Mouse (Mus musculus) ovary, postnatal 36 days (tissue): ENCODE measurements around the gene Gm10188.
A peak's percentile ranks its signal among the peaks of the same experiment; 100 is the strongest.

Experiments
- DNase-seq: peaks from one replicate; pipeline ENCODE4 v3.0.0; 2022; ENCODE audit warnings: low spot score, mixed read lengths

Gm10188 gene

GRCm38 (mm10) chr1:132229667-132230066 is at the start of gene Gm10188:
Gm10188 (minus strand) TSS chr1:132229767.
- no peak for DNase-seq

- DNase-seq = no peak
These were observed 47.6 kb upstream of the Gm10188 start for GRCm38 (mm10) chr1:132277124-132277523.

DNA sequence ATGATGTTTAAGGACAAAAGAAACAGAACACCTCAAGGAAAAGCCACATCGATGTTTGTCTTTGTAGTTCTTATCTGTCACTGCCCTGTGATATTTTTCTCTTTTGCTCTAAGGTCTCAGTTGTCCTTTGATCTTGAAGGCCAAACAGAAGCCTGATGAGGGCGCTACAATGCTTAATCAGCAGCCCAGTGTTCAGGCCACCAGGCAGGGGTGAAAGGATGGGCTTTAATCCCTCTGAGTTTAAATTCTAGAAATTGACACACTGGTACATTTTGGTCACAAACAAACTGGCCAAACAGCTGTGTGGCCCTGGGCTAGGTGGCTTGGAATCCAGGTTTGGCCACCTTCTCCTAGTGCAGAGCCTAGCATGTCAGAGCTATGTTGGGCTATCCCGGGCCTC is 47.1 kb upstream of the Gm10188 start:
- DNase-seq = no peak

DNA sequence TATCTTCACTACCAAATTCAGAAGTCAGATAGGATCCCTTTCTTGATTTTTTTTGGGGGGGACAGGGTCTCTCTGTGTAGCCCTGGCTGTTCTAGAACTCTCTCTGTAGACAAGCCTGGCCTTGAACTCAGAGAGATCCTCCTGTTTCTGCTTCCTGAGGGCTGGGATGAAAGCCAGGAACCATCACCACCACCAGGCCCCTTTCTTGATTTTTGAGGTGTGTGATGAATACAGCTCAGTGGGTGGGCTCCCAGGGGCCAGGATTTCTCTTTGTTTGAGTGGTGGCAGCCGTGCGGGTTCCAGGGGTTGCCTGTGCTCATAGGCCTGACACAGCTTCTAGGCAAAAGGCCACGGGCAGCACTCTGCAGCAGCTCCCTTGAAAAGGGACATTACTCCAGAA is 41.7 kb upstream of the Gm10188 start:
- DNase-seq = no peak

DNA sequence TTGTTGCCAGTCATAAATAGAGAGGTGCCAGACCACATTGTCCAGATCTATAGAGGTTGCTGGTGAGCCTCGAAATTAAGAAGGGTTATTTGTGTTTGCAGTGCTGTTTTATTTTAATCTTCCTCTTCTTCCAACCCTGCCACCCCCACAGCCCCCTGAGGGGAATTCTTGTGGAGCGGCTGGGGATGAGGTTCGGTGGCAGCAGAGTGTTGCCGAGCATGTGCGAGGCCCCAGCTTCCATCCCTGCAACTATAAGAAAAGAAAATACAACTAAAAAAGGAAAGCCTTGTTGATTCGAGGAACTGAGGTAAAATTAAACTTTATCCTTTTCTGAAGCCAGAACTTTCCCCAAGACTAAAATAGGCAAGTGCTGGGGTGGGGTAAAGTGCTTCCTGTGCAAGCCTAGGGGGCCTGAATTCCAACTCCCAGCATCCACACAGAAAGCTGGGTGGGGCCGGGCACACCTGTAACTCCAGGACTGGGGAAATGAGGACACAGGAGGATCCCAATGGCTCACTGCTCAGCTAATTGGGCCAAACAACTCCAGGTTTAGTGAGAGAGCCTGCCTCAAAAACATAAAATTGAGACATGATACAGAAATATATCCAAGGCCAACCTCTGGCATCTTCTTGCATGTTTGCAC is 39.0 kb upstream of the Gm10188 start:
- DNase-seq = no peak

DNA sequence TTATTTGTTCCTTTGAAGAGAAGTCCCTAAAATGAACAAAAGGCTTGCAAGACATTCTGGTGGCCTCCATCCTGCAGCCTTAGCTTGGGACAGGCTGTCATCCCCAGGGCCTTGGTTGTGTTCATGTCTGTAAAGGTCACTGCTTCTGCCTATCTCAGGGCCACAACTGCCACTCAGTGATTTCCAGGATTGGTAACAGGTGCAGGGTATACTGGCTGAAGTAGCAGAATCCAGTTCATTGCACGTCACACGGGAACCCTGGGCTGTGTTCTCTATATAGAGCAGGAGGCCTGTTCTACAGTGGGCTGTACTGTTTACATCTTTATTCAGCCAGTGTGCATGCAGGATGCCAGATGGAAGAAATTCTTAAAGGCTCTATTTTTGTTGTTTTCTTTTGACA is 38.4 kb upstream of the Gm10188 start:
- no peak for DNase-seq

GRCm38 (mm10) chr1:132266791-132267557 is 37.4 kb upstream of the Gm10188 start:
- no peak for DNase-seq

GRCm38 (mm10) chr1:132265936-132266335 is 36.4 kb upstream of the Gm10188 start:
- DNase-seq = no peak

- no peak for DNase-seq
These were observed 35.8 kb upstream of the Gm10188 start for GRCm38 (mm10) chr1:132265211-132265859.

GRCm38 (mm10) chr1:132264577-132264976 is 35.0 kb upstream of the Gm10188 start:
- no peak for DNase-seq

- no peak for DNase-seq
These were observed 34.1 kb upstream of the Gm10188 start for GRCm38 (mm10) chr1:132263618-132264017.

GRCm38 (mm10) chr1:132261058-132261457 is 31.5 kb upstream of the Gm10188 start:
- DNase-seq = no peak

GRCm38 (mm10) chr1:132260331-132260730 is 30.8 kb upstream of the Gm10188 start:
- DNase-seq = no peak

DNA sequence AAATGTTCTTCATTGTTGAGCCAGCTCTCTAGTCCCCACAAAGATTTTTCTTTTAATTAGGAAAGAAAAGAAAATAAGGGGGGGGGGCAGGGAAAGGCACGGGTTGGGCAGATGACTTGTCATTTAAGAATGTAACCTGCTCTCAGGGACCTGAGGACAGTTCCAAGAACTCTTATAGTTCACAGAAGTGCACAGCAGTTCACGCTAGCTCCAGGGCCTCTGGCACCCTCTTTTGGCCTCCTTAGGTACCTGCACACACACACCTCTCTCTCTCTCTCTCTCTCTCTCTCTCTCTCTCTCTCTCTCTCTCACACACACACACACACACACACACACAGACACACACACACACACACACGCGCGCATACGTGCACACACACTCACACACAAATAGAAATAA is 24.9 kb upstream of the Gm10188 start:
- DNase-seq = no peak

GRCm38 (mm10) chr1:132246641-132247040 is 17.1 kb upstream of the Gm10188 start:
- DNase-seq = no peak

GRCm38 (mm10) chr1:132246137-132246536 is 16.6 kb upstream of the Gm10188 start:
- DNase-seq = no peak

DNA sequence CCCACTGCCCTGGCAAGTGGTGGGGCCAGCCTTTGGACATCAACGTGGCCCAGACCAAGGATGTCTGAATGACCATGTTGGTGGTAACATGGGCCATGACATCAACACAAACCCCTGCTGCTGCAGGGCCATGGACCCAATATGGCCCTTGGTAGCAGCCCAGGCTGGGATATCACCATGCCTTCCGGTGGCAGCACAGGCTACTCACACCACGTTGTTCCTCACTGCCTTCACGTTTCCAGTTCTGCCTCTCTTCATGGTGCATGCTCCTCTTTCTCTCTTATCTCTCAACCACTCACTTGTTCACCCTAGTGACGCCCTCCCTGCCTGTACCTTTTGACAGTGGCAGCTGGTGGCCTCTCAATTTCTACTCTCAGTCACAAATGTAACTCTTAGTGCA is 15.4 kb upstream of the Gm10188 start:
- DNase-seq = no peak

DNA sequence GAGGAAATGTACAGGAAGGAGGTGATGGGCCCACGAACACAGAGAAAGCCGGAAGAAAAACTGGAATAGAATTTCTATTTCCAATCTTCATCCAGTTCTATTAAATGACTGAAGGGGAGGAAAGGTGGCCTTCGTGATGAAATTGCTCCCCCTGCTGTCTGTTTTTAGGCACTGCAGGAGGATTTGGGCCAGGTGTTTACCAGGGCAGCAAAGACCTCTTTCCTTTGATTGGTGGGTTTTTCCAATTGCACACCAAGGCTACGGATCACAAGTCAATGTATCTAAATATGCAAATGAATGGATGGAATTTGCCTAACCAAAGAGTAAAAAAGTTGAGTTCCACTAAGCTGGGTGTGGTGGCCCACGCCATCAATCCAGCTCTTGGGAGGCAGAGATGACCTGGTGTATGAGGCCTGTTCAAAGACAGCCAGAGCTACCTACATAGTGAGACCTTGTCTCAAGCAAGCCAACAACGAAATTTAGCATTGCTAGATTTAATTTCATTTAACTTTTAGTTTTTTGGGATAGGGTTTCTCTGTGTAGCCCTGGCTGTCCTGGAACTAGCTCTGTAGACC is 8.1 kb upstream of the Gm10188 start:
- DNase-seq = peak; percentile 43

DNA sequence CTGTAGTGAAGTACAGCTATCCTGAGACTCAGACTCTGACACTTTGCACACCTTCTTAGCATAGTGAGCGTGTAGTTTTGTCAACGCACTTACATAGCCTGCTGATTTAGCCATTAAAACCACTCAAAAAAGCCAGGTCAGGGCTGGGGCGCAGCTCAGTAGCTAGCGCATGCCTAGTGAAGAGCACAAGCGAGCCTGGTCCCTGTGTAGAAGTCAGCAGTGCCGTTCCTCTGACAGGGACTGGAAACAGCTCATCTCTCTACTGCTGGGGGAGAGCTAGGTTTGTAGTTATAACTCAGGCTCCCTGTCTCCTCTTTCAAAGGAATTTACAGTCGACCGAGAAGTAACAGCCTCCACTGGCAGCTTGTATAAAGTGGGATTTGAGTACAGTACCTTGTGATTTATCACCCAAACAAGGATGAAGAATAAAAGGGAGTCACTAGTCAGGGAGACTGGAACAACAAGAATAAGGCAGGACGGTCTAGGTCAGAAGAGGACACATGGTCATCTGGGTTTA is 5.2 kb upstream of the Gm10188 start:
- no peak for DNase-seq

GRCm38 (mm10) chr1:132233566-132233965 is 4.0 kb upstream of the Gm10188 start:
- DNase-seq = peak; percentile 30

DNA sequence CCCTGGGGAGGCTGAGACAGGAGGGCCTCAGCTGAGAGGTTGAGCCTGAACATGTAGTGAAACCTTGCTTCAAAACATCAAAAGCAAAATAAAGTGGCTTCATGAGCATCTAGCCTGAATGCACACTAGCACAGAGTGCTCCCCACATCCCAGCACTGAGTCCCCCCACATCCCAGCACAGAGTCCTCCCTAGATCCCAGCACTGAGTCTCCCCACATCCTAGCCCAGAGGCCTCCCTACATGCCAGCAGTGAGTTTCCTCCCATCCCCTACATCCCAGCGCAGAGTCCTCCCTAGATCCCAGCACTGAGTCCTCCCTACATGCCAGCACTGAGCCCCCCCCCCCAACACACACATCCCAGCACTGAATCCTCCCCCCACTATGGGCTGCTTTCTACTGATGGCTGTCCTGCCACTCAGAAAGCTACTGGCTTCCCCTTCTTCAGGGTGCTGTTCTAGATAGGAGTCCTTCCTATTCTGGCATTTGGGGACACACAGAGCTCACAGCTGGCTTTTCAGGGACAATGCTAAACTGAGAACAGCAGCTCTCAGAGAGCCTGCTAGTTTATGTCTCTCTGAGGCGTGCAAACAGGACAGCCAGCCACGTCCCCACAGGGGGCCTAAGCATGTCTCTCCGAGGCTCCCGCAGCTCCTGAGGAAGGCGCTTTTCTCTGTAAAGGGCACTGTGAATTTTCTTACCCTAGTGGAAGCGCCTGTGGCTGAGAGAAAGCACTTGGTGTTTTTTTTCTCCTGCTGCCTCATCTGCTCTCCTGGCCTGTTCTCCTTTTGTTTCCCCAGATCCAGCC is 2.1 kb upstream of the Gm10188 start:
- no peak for DNase-seq
